Mouse (Mus musculus): ENCODE measurements around the gene Mapk12. TPM values are rescaled to one million over a fixed set of nuclear protein-coding genes. Genes with fewer than 3 reads are reported as not detected.
A peak's percentile ranks its signal among the peaks of the same experiment; 100 is the strongest.

Gene Mapk12
- polyA plus RNA-seq, 1 experiment from 2014 or later, result 20.7 TPM

- Histone ChIP-seq H3K4me1 (ENCODE audit: control insufficient read depth, insufficient read depth, low read length) (peaks cover 10% of the 10 kb centered on the region), H3K4me2 (peak within 1 kb of the TSS; percentile 99), H3K27me3 (ENCODE audit: control insufficient read depth, insufficient read depth, low read length) (no peaks in the 10 kb centered on the region), H3K9ac (ENCODE audit: low read depth, low read length) (peak within 1 kb of the TSS; percentile 87), H3K36me3 (ENCODE audit: control insufficient read depth, insufficient read depth, low read length) (peaks cover 16% of the 10 kb centered on the region), H3K9me3 (replicated peaks; ENCODE audit: control insufficient read depth, low read length) (no peaks in the 10 kb centered on the region), H3K4me3 (ENCODE audit: low read depth, low read length) (peak within 1 kb of the TSS; percentile 98), H3K27ac (ENCODE audit: low read depth, low read length) (peak within 1 kb of the TSS; percentile 46; the same call in 1 of the 2 replicates)
- 2% methylated on average over 38 of the region's 38 CpGs for WGBS (ENCODE audit: insufficient replicate concordance)
- peak; percentile 90 for ATAC-seq (replicated peaks; ENCODE audit: insufficient number of reproducible peaks, low FRiP score, low TSS enrichment)
Measured at GRCm38 (mm10) chr15:89088607-89089247, 51.8 kb downstream of the Mapk12 start, which contains the start of gene Selenoo. TSS of gene Selenoo (plus strand) at chr15:89089084.

- peaks cover 31% of the 10 kb centered on the region for H3K36me3 ChIP-seq (ENCODE audit: control insufficient read depth, insufficient read depth, low read length)
- whole genome bisulfite sequencing (ENCODE audit: insufficient replicate concordance), result 90% methylated on average over 2 of the region's 2 CpGs
- peaks cover 7% of the 10 kb centered on the region for H3K4me1 ChIP-seq (ENCODE audit: control insufficient read depth, insufficient read depth, low read length)
- no peaks in the 10 kb centered on the region for H3K27me3 ChIP-seq (ENCODE audit: control insufficient read depth, insufficient read depth, low read length)
- H3K9me3 ChIP-seq (replicated peaks; ENCODE audit: control insufficient read depth, low read length), result no peaks in the 10 kb centered on the region
- ATAC-seq (replicated peaks; ENCODE audit: insufficient number of reproducible peaks, low FRiP score, low TSS enrichment), result no peak
- no peak overlapping the region for H3K9ac ChIP-seq (ENCODE audit: low read depth, low read length)
- no peak overlapping the region for H3K4me3 ChIP-seq (ENCODE audit: low read depth, low read length)
- no peak overlapping the region for H3K27ac ChIP-seq (ENCODE audit: low read depth, low read length)
- no peak overlapping the region for H3K4me2 ChIP-seq
Measured at GRCm38 (mm10) chr15:89084826-89085225, 55.7 kb downstream of the Mapk12 start.

- Histone ChIP-seq H3K4me1 (ENCODE audit: control insufficient read depth, insufficient read depth, low read length) (peaks cover 5% of the 10 kb centered on the region; the same call in 1 of the 2 replicates), H3K9me3 (replicated peaks; ENCODE audit: control insufficient read depth, low read length) (no peaks in the 10 kb centered on the region), H3K27me3 (ENCODE audit: control insufficient read depth, insufficient read depth, low read length) (no peaks in the 10 kb centered on the region), H3K4me2 (no peak overlapping the region), H3K27ac (ENCODE audit: low read depth, low read length) (no peak overlapping the region), H3K9ac (ENCODE audit: low read depth, low read length) (no peak overlapping the region), H3K36me3 (ENCODE audit: control insufficient read depth, insufficient read depth, low read length) (peaks cover 31% of the 10 kb centered on the region), H3K4me3 (ENCODE audit: low read depth, low read length) (no peak overlapping the region)
- WGBS (ENCODE audit: insufficient replicate concordance), result 86% methylated on average over 1 of the region's 1 CpGs
- no peak for ATAC-seq (replicated peaks; ENCODE audit: insufficient number of reproducible peaks, low FRiP score, low TSS enrichment)
Measured at GRCm38 (mm10) chr15:89083906-89084305, 56.6 kb downstream of the Mapk12 start.

Small RNA genes within 50 kb of the gene (microRNA-seq; reads per million reads assigned to microRNA genes)
- gene Mir6958 (ENCODE audit: borderline number of aligned reads) (3.0 reads per million, percentile 31 among the genes with 10 or more reads in this experiment), gene Mir7118 (ENCODE audit: borderline number of aligned reads) (0.20 reads per million)

Other genes starting within 250 kb of the Mapk12 start
- gene Ttll8, start 186.3 kb downstream of the Mapk12 start, polyA plus RNA-seq (2014; fragmentation: Nextera tagmentation; extraction: Ambion mirVana), result not detected in 2 replicates
- gene Mlc1, start 161.7 kb downstream of the Mapk12 start, polyA plus RNA-seq (2014; fragmentation: Nextera tagmentation; extraction: Ambion mirVana), result not detected in 2 replicates
- 57.6 and 78.6 TPM in 2 replicates for gene Mov10l1, start 157.8 kb downstream of the Mapk12 start, polyA plus RNA-seq (2014; fragmentation: Nextera tagmentation; extraction: Ambion mirVana)
- 1.4 and 1.5 TPM in 2 replicates for gene Panx2, start 81.0 kb downstream of the Mapk12 start, polyA plus RNA-seq (2014; fragmentation: Nextera tagmentation; extraction: Ambion mirVana)
- 51.7 and 52.6 TPM in 2 replicates for gene Trabd, start 65.6 kb downstream of the Mapk12 start, polyA plus RNA-seq (2014; fragmentation: Nextera tagmentation; extraction: Ambion mirVana)
- 9.5 and 9.9 TPM in 2 replicates for gene Selenoo, start 51.6 kb downstream of the Mapk12 start, polyA plus RNA-seq (2014; fragmentation: Nextera tagmentation; extraction: Ambion mirVana)
- gene Tubgcp6, start 17.6 kb downstream of the Mapk12 start, polyA plus RNA-seq (2014; fragmentation: Nextera tagmentation; extraction: Ambion mirVana), result 13.1 and 14.1 TPM in 2 replicates
- gene Hdac10, start 12.0 kb downstream of the Mapk12 start, polyA plus RNA-seq (2014; fragmentation: Nextera tagmentation; extraction: Ambion mirVana), result 10.5 and 11.4 TPM in 2 replicates
- 3.2 and 4.2 TPM in 2 replicates for gene Mapk11, start 8.9 kb upstream of the Mapk12 start, polyA plus RNA-seq (2014; fragmentation: Nextera tagmentation; extraction: Ambion mirVana)
- 84.6 and 95.1 TPM in 2 replicates for gene Plxnb2, start 40.1 kb upstream of the Mapk12 start, polyA plus RNA-seq (2014; fragmentation: Nextera tagmentation; extraction: Ambion mirVana)
- gene Dennd6b, start 55.8 kb upstream of the Mapk12 start, polyA plus RNA-seq (2014; fragmentation: Nextera tagmentation; extraction: Ambion mirVana), result 18.0 and 18.5 TPM in 2 replicates
- gene Ppp6r2, start 70.8 kb upstream of the Mapk12 start, polyA plus RNA-seq (2014; fragmentation: Nextera tagmentation; extraction: Ambion mirVana), result 20.5 and 23.5 TPM in 2 replicates
- gene Sbf1, start 174.6 kb upstream of the Mapk12 start, polyA plus RNA-seq (2014; fragmentation: Nextera tagmentation; extraction: Ambion mirVana), result 45.7 and 50.8 TPM in 2 replicates
- gene Adm2, start 182.0 kb upstream of the Mapk12 start, polyA plus RNA-seq (2014; fragmentation: Nextera tagmentation; extraction: Ambion mirVana), result 0.79 and 1.0 TPM in 2 replicates
- gene Miox, start 193.7 kb upstream of the Mapk12 start, polyA plus RNA-seq (2014; fragmentation: Nextera tagmentation; extraction: Ambion mirVana), result not detected in 2 replicates
- 29.7 and 37.3 TPM in 2 replicates for gene Lmf2, start 215.0 kb upstream of the Mapk12 start, polyA plus RNA-seq (2014; fragmentation: Nextera tagmentation; extraction: Ambion mirVana)
- 107 and 109 TPM in 2 replicates for gene Ncaph2, start 215.0 kb upstream of the Mapk12 start, polyA plus RNA-seq (2014; fragmentation: Nextera tagmentation; extraction: Ambion mirVana)
- 7.4 TPM in 2 replicates for gene Sco2, start 233.1 kb upstream of the Mapk12 start, polyA plus RNA-seq (2014; fragmentation: Nextera tagmentation; extraction: Ambion mirVana)
- 0.86 and 1.5 TPM in 2 replicates for gene Tymp, start 236.3 kb upstream of the Mapk12 start, polyA plus RNA-seq (2014; fragmentation: Nextera tagmentation; extraction: Ambion mirVana)
- gene Odf3b, start 238.6 kb upstream of the Mapk12 start, polyA plus RNA-seq (2014; fragmentation: Nextera tagmentation; extraction: Ambion mirVana), result 0.54 and 1.00 TPM in 2 replicates
- gene Klhdc7b, start 244.2 kb upstream of the Mapk12 start, polyA plus RNA-seq (2014; fragmentation: Nextera tagmentation; extraction: Ambion mirVana), result not detected in 2 replicates